Mouse (Mus musculus): ENCODE measurements at regions not wholly inside any gene's neighbourhood (a gene's known extent, or its start where the extent isn't known, plus 50 kb on each side); places are given as distances from the start of the nearest gene placed in this dataset.

GRCm38 (mm10) chr1:161560368-161560767, 65.9 kb downstream of the Tnfsf18 start:
- no peaks in the 10 kb centered on the region for H3K36me3 ChIP-seq (ENCODE audit: insufficient read depth, low read length)
- no peaks in the 10 kb centered on the region for H3K27me3 ChIP-seq (ENCODE audit: insufficient read depth, low read length)
- TF ChIP-seq POU5F1 (IDR thresholded peaks at IDR 0.05; ENCODE audit: borderline replicate concordance, low read length): no peak
- TF ChIP-seq NANOG (IDR thresholded peaks at IDR 0.05; ENCODE audit: borderline replicate concordance, low read length): no peak
- TF ChIP-seq CTCF (conservative IDR thresholded peaks at IDR 0.05; ENCODE audit: low read length): no peak
- H3K4me3 ChIP-seq (replicated peaks; ENCODE audit: low read length): no peak overlapping the region
- H3K9me3 ChIP-seq (ENCODE audit: low read length): no peaks in the 10 kb centered on the region
- no peaks in the 10 kb centered on the region for H3K4me1 ChIP-seq (replicated peaks; ENCODE audit: low read depth, low read length)

All from E14TG2a.4 (cell line).